Mouse (Mus musculus) thymus, adult 2 months (tissue): ENCODE measurements at regions not wholly inside any gene's neighbourhood (a gene's known extent, or its start where the extent isn't known, plus 50 kb on each side); places are given as distances from the start of the nearest gene placed in this dataset.

ENCODE experiments used
- CTCF ChIP-seq: fragments of 200-500 bp; IDR thresholded peaks from 2 replicates; pipeline ENCODE4 v1.5.1; 2012; ENCODE audit warnings: mild to moderate bottlenecking, control low read depth, low read length, moderate library complexity, borderline replicate concordance; ENCODE audit not compliant: control insufficient read depth, poor library complexity, insufficient read depth; ENCODE audit errors: extremely low read depth
- POLR2A ChIP-seq: fragments of 200-500 bp; IDR thresholded peaks from 2 replicates; pipeline ENCODE4 v1.6.1; 2012; ENCODE audit warnings: mild to moderate bottlenecking, low read length, control low read depth, moderate library complexity; ENCODE audit not compliant: control insufficient read depth, poor library complexity, insufficient read depth; ENCODE audit errors: extremely low read depth

- TF ChIP-seq CTCF (no peak), POLR2A (no peak)
Measured at GRCm38 (mm10) chr14:48054719-48055118, 65.9 kb upstream of the Peli2 start.
